Mouse (Mus musculus): ENCODE data around the gene Ltbp1.

The Ltbp1 gene

DNA sequence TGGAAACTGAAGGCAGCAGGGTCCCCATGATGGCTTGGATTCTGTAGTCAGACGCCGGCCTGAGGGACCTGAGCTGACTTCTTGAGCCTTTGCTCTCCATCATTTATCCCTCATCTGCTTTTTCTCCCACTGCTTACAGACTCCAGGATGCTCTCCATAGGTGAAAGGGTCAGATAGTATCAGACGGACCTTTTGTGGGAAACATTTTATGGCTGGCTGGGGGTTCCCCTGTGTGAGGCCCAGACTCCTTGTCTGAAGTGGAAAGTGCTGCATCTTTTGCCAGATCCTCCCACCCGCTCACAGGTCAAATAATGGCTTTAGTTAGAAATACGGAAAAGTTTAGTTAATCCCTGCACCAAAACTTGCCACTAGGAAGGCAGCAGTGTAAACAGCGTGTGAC is 138.6 kb downstream of the Ltbp1 start:
- no peaks in the 10 kb centered on the region for H3K36me3 ChIP-seq (ENCODE audit: insufficient read depth, low read length)
- H3K4me1 ChIP-seq (replicated peaks; ENCODE audit: low read depth, low read length), result no peaks in the 10 kb centered on the region; the same call in 1 of the 2 replicates
- H3K4me3 ChIP-seq (replicated peaks; ENCODE audit: low read length), result no peak overlapping the region
- peaks cover 5% of the 10 kb centered on the region; the same call in 1 of the 2 replicates for H3K9me3 ChIP-seq (ENCODE audit: low read length)
- H3K27me3 ChIP-seq (ENCODE audit: insufficient read depth, low read length), result no peaks in the 10 kb centered on the region
- TF ChIP-seq POU5F1 (IDR thresholded peaks at IDR 0.05; ENCODE audit: borderline replicate concordance, low read length), result no peak
- no peak for TF ChIP-seq CTCF (conservative IDR thresholded peaks at IDR 0.05; ENCODE audit: low read length)
- TF ChIP-seq NANOG (IDR thresholded peaks at IDR 0.05; ENCODE audit: borderline replicate concordance, low read length), result no peak

DNA sequence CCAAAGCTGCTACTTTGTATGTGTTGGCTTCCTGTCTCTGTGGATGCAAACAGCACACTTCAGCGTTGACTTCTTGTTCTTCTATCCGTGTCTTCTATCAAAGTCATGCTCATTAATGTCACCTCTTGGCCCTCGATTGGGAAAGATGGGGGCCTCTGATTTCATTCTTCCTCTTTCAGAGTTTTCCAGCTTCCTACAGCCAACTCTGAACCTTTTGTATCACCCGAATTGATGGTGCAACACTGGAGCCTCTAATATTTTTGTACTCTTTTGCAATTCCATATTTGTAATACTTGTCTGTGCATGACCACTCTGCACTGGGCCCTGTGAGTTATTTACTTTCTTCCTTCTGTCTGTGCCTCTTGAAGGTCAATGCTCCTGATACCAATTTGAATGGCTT is 141.8 kb downstream of the Ltbp1 start:
- no peak overlapping the region for H3K4me3 ChIP-seq (replicated peaks; ENCODE audit: low read length)
- no peaks in the 10 kb centered on the region; the same call in 1 of the 2 replicates for H3K4me1 ChIP-seq (replicated peaks; ENCODE audit: low read depth, low read length)
- peaks cover 8% of the 10 kb centered on the region; the same call in 1 of the 2 replicates for H3K9me3 ChIP-seq (ENCODE audit: low read length)
- no peaks in the 10 kb centered on the region for H3K36me3 ChIP-seq (ENCODE audit: insufficient read depth, low read length)
- no peaks in the 10 kb centered on the region for H3K27me3 ChIP-seq (ENCODE audit: insufficient read depth, low read length)
- TF ChIP-seq POU5F1 (IDR thresholded peaks at IDR 0.05; ENCODE audit: borderline replicate concordance, low read length) (no peak), NANOG (IDR thresholded peaks at IDR 0.05; ENCODE audit: borderline replicate concordance, low read length) (no peak), CTCF (conservative IDR thresholded peaks at IDR 0.05; ENCODE audit: low read length) (no peak)

- no peaks in the 10 kb centered on the region for H3K27me3 ChIP-seq (ENCODE audit: insufficient read depth, low read length)
- H3K4me3 ChIP-seq (replicated peaks; ENCODE audit: low read length), result no peak overlapping the region
- H3K4me1 ChIP-seq (replicated peaks; ENCODE audit: low read depth, low read length), result no peaks in the 10 kb centered on the region; the same call in 1 of the 2 replicates
- peaks cover 8% of the 10 kb centered on the region; the same call in 1 of the 2 replicates for H3K9me3 ChIP-seq (ENCODE audit: low read length)
- no peaks in the 10 kb centered on the region for H3K36me3 ChIP-seq (ENCODE audit: insufficient read depth, low read length)
- TF ChIP-seq CTCF (conservative IDR thresholded peaks at IDR 0.05; ENCODE audit: low read length), result no peak
- TF ChIP-seq POU5F1 (IDR thresholded peaks at IDR 0.05; ENCODE audit: borderline replicate concordance, low read length), result no peak
- no peak for TF ChIP-seq NANOG (IDR thresholded peaks at IDR 0.05; ENCODE audit: borderline replicate concordance, low read length)
These were observed 146.4 kb downstream of the Ltbp1 start for GRCm38 (mm10) chr17:75151800-75152199.

- H3K4me1 ChIP-seq (replicated peaks; ENCODE audit: low read depth, low read length), result no peaks in the 10 kb centered on the region
- no peaks in the 10 kb centered on the region for H3K27me3 ChIP-seq (ENCODE audit: insufficient read depth, low read length)
- no peak overlapping the region for H3K4me3 ChIP-seq (replicated peaks; ENCODE audit: low read length)
- TF ChIP-seq NANOG (IDR thresholded peaks at IDR 0.05; ENCODE audit: borderline replicate concordance, low read length) (no peak), CTCF (conservative IDR thresholded peaks at IDR 0.05; ENCODE audit: low read length) (no peak), POU5F1 (IDR thresholded peaks at IDR 0.05; ENCODE audit: borderline replicate concordance, low read length) (no peak)
- H3K36me3 ChIP-seq (ENCODE audit: insufficient read depth, low read length), result no peaks in the 10 kb centered on the region
- peaks cover 8% of the 10 kb centered on the region; the same call in 1 of the 2 replicates for H3K9me3 ChIP-seq (ENCODE audit: low read length)
These were observed 147.7 kb downstream of the Ltbp1 start for GRCm38 (mm10) chr17:75153088-75153487.

DNA sequence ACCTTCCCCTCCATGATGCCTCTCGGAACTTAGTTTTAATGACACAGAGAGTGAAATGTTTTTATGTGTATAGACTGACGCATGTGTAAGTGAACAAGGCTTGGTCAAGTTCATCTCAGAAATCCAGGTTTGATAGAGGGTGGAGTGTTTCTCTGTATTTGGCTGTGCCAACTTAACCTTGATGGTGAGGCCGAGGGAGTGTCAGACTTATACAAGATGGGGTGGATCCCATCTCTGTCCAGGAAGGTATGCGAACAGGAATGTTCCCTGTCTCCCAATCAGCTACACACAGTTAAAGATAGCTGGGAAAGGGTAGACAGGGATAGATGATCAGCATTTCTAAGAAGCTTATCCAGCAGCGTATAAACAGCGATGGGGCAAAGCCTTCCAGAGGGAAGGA is 153.0 kb downstream of the Ltbp1 start:
- H3K4me3 ChIP-seq (replicated peaks; ENCODE audit: low read length), result no peak overlapping the region
- H3K4me1 ChIP-seq (replicated peaks; ENCODE audit: low read depth, low read length), result no peaks in the 10 kb centered on the region
- H3K9me3 ChIP-seq (ENCODE audit: low read length), result no peaks in the 10 kb centered on the region
- no peak for TF ChIP-seq NANOG (IDR thresholded peaks at IDR 0.05; ENCODE audit: borderline replicate concordance, low read length)
- TF ChIP-seq CTCF (conservative IDR thresholded peaks at IDR 0.05; ENCODE audit: low read length), result no peak
- no peak for TF ChIP-seq POU5F1 (IDR thresholded peaks at IDR 0.05; ENCODE audit: borderline replicate concordance, low read length)
- H3K36me3 ChIP-seq (ENCODE audit: insufficient read depth, low read length), result no peaks in the 10 kb centered on the region
- H3K27me3 ChIP-seq (ENCODE audit: insufficient read depth, low read length), result no peaks in the 10 kb centered on the region

- H3K9me3 ChIP-seq (ENCODE audit: low read length), result no peaks in the 10 kb centered on the region
- no peak overlapping the region for H3K4me3 ChIP-seq (replicated peaks; ENCODE audit: low read length)
- TF ChIP-seq NANOG (IDR thresholded peaks at IDR 0.05; ENCODE audit: borderline replicate concordance, low read length), result no peak
- TF ChIP-seq CTCF (conservative IDR thresholded peaks at IDR 0.05; ENCODE audit: low read length), result no peak
- no peak for TF ChIP-seq POU5F1 (IDR thresholded peaks at IDR 0.05; ENCODE audit: borderline replicate concordance, low read length)
- no peaks in the 10 kb centered on the region for H3K4me1 ChIP-seq (replicated peaks; ENCODE audit: low read depth, low read length)
- H3K36me3 ChIP-seq (ENCODE audit: insufficient read depth, low read length), result no peaks in the 10 kb centered on the region
- no peaks in the 10 kb centered on the region for H3K27me3 ChIP-seq (ENCODE audit: insufficient read depth, low read length)
These were observed 153.9 kb downstream of the Ltbp1 start for GRCm38 (mm10) chr17:75159066-75159787.

DNA sequence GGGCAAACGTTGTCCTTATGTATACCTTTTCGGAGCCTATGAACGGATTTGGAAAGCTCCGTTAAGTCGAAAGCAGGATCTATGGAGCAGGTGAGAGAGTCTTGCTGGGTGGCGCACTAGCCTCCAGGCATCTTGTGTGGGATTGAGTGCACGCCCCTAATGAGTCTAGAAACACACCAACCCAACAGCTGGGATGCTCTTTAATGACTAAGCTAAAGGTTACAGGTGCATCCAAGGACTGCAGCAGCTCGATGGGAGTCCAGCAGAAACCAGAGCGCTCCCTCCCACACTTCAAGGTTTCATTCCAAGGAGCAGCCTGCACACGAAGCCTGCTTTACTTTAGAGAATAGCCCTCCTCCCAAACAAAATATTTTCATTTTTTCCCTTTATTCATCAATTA is 155.7 kb downstream of the Ltbp1 start:
- no peaks in the 10 kb centered on the region for H3K9me3 ChIP-seq (ENCODE audit: low read length)
- no peaks in the 10 kb centered on the region for H3K27me3 ChIP-seq (ENCODE audit: insufficient read depth, low read length)
- H3K4me3 ChIP-seq (replicated peaks; ENCODE audit: low read length), result no peak overlapping the region

DNA sequence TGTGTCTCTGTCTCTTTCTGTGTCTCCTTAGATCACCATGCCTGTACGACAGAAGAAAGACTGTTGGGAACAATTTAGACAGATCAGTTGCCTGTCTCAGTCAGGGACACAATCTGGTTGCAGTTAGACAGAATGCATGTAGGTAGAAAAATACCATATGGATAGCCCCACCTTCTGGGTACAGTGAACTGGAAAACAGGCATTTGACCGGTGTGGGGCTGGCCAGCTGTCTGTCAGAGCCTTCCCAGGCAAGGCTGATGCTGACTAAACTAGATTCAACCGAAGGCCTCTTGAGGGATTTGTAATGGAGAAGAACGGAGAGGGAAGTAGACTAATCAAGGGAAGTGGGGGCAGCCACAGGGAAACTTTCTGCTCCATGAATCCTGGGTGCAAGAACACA is 156.6 kb downstream of the Ltbp1 start:
- Histone ChIP-seq H3K36me3 (ENCODE audit: insufficient read depth, low read length) (no peaks in the 10 kb centered on the region), H3K9me3 (ENCODE audit: low read length) (no peaks in the 10 kb centered on the region), H3K4me3 (replicated peaks; ENCODE audit: low read length) (no peak overlapping the region), H3K4me1 (replicated peaks; ENCODE audit: low read depth, low read length) (no peaks in the 10 kb centered on the region), H3K27me3 (ENCODE audit: insufficient read depth, low read length) (no peaks in the 10 kb centered on the region)
- TF ChIP-seq POU5F1 (IDR thresholded peaks at IDR 0.05; ENCODE audit: borderline replicate concordance, low read length), result no peak
- no peak for TF ChIP-seq NANOG (IDR thresholded peaks at IDR 0.05; ENCODE audit: borderline replicate concordance, low read length)
- TF ChIP-seq CTCF (conservative IDR thresholded peaks at IDR 0.05; ENCODE audit: low read length), result no peak

More for the DNA sequence above, 155.7 kb downstream of the Ltbp1 start:
- H3K36me3 ChIP-seq (ENCODE audit: insufficient read depth, low read length), result no peaks in the 10 kb centered on the region
- TF ChIP-seq CTCF (conservative IDR thresholded peaks at IDR 0.05; ENCODE audit: low read length) (no peak), POU5F1 (IDR thresholded peaks at IDR 0.05; ENCODE audit: borderline replicate concordance, low read length) (no peak), NANOG (IDR thresholded peaks at IDR 0.05; ENCODE audit: borderline replicate concordance, low read length) (no peak)
- no peaks in the 10 kb centered on the region for H3K4me1 ChIP-seq (replicated peaks; ENCODE audit: low read depth, low read length)

Data from E14TG2a.4 (cell line).